Mouse (Mus musculus): ENCODE measurements around the gene Ppp2r5d.

Gene Ppp2r5d

DNA sequence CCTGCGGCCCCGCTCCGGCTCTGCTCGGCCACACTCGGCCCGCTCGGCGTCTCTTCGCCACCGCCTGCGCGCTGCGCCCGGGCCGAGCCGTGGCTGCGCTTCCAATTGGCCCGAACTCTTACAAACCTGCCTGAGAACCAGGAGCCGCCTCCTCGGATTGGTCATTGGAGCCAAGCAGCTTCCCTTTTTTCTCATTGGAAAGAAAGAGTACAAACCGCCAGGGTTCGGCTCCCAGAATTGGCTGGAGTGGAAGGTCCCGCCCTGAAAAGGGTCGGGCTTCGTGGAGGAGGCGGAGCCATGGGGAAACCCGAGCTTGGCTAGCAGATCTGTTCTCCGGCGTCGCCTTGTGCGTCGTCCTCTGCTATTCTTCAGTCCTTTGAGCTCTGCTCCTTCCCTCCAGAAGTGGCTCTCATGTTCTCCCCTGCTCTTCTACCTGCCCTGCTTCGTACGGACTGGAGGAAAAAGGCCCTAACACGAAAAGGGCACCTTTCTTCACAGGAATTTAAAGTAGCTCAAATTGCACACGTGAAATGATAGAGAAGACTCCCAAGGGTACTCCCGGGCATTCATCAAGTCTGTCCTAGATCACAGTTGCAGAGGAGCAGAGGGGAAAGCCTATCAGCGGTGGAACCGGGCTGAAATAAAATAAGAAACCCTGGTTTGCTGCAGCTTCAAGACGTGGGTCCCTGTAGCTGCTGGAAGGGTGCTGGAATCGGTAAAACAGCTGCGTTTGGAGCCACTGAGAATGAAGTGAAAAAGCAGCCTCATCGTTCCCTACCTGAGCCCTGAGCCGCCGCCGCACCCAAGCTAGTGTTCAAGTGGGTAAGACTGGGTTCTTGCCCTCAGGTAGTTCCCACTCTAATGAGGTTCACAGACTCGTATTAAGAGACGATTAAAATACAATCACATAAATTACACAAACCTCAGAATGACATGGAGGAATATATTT, at the start of gene Ppp2r5d:
Ppp2r5d (minus strand) TSS at position 225 of the 949 bp plus-strand sequence.
- in situ Hi-C loops (cut with MboI, MseI): no loop called here

DNA sequence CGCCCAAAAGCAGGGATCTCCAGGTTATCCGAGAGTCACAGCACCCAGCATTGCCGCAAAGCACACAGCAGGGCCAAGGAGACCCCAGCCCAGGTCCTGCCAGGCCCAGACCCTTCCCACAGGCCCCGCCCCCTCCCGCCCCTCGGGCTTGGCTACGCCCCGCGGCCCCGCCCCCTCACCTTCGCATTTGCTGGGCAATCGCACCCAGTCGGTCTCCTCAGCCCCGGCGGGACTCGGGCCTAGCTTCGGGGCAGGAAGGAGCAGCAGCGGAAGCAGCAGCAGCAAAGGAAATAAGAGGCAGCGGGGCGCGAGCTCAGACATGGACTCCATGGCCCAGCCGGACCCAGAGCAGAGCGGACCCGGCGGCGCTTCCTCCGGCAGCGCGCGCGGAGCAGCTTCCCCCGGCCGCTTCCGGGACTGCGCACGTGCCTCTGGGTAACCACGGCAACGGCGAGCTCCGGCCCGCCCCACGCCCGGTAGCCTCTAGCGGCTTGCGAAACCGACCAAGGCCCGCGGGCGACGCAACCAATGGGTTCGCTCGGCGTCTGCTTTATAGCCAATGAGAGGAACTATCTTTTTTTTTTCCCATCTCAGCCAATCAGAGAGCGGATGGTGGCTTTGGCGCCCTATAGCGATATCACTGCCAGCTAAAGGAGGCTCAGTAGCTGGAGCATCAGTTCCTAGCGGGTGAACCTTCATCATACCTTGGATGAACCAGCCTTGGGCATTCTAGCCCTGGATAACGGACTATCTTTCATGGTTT, 47.1 kb upstream of the Ppp2r5d start, which contains the start of gene Cnpy3:
Cnpy3 (minus strand) TSS at position 421 of the 763 bp plus-strand sequence.
- in situ Hi-C loops (cut with MboI, MseI): no loop called here

DNA sequence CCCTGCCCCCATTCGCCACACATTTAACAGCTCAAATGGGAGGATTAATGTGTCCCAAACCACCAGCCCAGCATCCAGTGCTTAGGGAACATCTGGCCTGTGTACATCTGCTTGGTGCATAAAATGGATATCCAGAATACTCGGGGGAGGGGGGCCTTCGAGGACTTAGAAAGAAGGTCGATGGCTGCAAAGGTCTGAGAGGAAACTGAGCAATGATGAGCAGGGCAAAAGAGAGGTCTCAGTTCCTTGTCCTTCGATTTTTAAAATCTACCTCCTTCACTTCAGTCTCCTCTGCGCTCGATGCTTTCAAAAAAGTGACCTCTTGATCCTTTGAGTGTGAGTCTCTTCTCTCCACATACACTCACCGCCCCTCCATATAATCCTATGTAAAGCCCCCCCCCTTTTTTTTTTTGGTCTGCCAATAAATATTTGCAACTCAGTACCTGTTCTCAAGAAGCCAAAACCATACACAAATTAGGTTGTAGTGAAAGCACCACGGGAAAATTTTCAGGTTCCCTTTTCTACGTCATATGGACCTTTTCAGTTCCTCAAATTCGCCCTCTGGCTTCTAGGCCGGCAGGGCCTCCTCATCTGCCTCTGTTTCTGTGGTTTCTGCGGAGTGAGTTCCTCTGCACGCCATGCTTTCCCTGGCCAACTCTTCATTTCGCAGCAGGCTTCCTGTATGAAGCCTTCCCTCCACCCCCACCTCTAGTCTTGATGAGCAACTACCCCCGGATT, 46.3 kb upstream of the Ppp2r5d start:
- in situ Hi-C loops (cut with MboI, MseI): no loop called here

DNA sequence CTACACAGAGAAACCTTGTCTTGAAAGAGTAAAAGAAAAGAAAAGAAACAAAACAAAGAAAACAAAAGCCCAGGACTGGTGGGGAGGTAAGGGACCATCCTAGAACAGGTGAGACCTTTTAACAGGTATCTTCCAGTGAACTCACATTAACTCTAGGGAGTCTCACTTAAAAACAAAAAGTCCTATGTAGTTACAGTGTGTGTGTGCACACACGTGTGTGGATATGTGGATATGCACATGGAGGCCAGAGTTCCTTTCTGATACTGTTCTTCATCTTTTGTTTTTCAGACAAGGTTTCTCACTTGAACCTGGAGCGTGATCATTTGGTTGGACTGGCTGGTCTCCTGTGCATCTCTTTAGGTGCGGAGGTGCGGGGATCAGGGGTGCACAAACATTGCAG, 45.7 kb upstream of the Ppp2r5d start:
- in situ Hi-C loops (cut with MboI, MseI): no loop called here

DNA sequence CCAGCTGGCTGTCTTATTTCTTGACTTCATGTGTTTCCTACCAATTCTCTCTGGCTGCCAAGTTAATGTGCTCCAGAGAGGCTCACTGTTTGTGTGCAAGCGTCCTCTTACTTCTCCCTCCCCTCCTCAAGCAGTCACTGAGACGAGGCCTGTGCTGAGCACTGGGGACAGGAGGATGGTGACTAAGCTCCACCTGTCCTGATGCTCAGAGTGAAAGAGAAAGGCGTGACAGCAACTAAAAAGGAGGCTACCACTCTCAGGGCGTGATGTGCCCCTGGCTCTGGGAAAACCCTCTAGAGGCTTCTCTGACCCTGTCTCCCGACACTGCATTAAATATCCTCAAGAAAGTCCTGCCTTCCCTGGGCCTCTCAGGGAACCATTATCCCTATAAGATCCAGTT, 44.4 kb upstream of the Ppp2r5d start:
- in situ Hi-C loops (cut with MboI, MseI): no loop called here

DNA sequence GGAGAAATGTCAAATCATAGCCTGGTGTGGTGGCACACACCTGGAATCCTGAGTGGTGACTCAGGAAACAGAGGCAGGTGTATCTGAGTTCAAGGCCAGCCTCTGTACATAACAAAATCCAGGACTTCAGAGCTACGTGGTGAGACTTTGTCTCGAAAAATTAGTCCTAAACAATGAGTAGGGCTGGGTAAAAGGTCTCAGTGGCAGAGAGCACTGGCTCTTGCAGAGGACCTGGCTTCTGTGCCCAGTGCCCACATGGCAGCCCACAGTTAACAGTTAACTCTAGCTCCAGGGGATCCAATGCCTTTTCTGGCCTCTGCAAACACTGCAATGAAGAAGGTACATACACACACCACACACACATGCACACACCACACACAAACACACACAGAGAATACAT, 42.9 kb upstream of the Ppp2r5d start:
- in situ Hi-C loops (cut with MboI, MseI): no loop called here

DNA sequence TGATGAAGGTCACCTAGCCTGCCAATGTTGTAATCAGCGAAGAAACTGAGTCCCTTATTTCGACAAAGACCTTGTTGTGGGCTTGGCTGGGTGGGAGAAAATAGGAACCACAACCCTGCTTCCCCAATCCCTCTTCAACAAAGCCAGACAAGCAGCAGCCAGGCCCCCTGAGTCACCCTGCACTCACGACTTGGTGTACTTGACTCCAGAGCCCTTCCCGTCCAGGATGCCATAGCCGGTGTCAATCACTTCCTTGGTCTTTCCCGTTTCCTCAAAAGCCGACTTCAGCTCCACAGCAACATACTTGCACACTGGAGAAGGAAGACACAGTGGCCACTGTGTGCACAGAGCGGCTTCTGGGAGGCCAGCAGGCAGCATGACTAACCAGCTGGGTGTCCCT, 42.3 kb upstream of the Ppp2r5d start:
- in situ Hi-C loops (cut with MboI, MseI): no loop called here

DNA sequence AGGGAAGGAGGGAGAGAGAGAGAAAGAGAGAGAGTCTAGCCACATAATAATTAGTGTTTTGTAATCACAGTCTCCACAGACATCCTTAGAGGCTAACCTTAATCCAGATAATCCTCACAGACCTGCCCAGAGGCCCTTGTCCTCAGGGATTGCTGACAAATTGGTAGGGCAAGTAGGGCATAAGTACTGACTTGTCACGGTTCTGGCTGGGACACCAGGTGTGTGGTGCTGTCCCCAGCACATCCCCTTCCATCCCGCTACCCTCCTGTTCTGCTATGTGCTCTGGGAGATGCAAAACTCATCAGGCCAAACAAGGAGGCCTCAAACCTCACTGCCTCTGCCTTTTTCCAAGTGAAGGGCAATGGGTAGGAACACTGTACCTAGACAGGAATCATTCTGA, 40.6 kb upstream of the Ppp2r5d start:
- in situ Hi-C loops (cut with MboI, MseI): no loop called here

DNA sequence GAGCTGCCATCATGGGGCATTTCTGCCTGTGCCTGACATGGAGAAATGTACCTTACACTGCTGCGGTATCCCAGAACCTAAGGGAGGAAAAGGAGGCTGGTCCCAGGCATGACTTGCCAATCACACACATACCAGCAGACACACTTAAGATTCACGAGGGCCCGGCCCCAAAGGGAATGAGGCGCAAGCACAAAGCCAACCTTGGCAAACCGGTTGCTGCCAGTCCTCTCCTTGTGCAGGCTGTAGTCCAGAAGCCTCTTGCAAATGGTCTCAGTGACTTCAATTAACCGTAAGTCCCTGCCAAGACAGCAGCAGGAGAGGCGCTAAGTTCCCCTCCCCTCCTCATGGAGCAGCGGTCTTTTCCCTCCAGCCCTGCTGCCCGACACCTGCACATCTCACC, 38.1 kb upstream of the Ppp2r5d start:
- in situ Hi-C loops (cut with MboI, MseI): no loop called here

DNA sequence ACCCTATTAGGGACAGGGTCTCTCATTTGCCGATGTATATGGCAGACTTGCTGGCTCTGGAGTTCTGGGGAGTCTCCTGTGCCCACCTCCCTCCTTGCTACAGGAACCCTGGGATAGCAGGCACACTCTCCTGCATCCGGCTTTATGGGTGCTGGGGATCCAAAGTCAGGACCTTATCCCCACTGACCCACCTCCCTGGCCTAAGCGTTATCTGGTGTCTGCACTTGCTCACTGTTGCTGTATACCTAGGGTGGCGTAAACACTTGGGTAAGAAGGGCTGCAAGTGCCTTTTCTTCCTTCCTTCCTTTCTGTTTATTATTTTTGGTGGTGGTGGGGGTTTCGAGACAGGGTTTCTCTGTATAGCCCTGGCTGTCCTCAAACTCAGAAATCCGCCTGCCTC, 36.4 kb upstream of the Ppp2r5d start:
- in situ Hi-C loops (cut with MboI, MseI): no loop called here

DNA sequence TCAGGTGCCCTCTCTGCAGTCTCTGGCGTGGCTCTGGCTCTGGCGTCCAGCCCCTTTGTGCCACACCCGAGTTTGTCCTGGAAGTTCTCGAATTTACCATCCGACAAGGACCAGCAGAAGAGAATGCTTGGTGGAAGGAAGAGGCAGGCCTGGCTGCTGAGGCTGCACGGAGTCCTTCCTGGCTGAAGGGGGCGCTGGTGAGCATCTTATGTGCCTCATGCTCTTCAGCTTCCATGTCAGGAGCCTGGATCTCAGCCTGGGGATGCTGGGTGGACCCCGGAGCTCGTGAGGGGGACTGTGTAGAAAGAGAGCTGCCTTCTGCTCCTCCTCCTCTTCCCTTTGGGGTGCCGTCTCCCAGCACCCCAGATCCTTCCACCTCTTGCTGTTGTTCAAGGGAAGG, 31.2 kb upstream of the Ppp2r5d start:
- in situ Hi-C loops (cut with MboI, MseI): no loop called here

DNA sequence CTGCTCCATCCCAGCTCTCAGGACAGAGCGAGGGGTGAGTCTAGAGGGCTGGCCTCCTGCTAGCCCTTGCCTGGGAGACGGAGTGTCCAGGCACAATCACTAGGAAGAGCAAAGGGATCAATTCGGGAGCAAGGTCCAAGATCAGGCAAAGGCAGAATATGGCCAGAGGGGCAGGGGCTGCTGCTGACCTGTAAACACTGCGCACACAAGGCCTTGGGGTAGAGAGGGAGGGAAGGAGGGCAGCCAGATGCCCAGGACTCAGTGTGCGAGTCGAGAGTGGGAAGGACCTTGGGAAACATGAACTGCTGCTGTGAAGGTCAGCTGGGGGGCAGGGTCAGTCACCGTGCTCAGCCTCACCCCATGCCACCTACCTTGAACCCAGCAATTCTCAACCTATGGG, 30.4 kb upstream of the Ppp2r5d start:
- in situ Hi-C loops (cut with MboI, MseI): no loop called here

DNA sequence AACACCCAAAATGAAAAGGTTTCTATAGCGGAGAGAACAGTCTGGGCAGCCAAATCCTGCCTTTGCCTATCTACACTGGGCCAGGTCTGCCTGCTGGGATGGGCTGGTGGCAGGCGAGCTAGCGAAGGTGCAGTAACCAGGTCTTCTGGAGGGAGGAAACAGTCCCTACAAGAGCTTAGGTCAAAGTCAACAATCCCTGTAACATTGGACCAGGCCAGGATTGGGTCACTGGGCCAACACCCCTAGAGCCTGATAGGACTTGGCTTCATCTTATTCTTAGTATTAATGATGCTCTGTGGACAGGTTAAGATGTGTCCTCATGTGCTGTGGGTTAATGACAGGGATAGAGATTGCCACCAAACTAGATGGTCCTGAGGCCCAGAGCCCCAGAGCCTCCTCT, 29.1 kb upstream of the Ppp2r5d start:
- in situ Hi-C loops (cut with MboI, MseI): no loop called here

DNA sequence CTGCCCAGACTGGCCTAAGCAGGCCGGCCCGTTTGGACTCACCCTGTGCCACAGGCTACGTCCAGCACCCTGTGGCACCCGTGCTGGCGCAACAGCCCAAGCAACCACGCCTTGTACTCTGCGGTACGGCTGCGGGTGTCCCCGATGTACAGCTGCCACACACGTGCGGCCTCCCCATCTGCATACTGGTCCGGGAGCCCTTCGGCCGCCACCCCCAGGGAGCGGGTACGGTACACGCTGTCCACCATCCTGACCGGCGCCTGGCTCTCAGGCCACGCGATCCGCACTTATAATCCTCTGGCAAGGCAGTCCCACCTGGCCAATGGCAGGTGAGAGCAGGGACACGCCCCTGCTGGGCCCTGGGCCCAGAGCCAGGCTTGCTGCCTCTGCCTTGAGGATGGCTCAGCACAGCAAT, 24.0 kb upstream of the Ppp2r5d start, which contains the start of gene Gnmt:
Gnmt (minus strand) TSS at position 265 of the 415 bp plus-strand sequence.
- in situ Hi-C loops (cut with MboI, MseI): no loop called here

DNA sequence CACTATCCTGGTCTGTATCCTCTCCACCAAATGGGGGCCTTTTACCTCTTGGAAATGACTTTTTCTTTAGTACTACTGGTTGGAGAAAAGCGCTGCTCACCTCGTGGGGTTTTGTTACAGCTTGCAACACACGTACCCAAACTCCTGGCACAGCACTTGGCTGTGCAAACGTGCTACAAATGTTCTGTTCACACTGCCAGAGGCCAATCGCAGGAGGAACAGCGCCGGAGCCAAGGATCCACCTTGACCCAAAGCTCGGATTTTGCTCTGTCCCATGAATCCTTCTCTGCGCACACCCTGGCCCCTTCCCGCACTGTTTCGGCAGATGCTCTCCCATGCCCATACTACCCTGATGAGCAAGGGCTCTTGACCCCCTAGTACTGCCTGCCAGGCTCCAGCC, 23.6 kb upstream of the Ppp2r5d start:
- in situ Hi-C loops (cut with MboI, MseI): no loop called here

DNA sequence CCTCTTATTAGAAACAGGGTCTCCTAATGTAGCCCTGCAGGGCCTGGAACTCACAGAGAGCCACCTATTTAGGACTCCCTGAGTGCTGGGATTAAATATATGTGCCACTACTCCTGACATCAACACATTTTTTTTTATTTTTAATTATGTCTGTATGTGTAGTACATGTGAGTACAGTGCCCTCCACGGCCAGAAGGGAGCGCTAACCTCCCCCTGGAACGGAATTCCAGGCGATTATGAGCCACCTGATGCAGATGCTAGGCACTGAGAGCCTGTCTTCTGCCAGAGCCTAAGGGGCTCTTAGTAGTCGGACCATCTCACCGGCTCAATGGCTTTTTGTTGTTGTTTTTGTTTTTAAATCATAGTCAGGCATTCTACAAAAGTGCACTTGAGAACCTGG, 23.1 kb upstream of the Ppp2r5d start:
- in situ Hi-C loops (cut with MboI, MseI): no loop called here

DNA sequence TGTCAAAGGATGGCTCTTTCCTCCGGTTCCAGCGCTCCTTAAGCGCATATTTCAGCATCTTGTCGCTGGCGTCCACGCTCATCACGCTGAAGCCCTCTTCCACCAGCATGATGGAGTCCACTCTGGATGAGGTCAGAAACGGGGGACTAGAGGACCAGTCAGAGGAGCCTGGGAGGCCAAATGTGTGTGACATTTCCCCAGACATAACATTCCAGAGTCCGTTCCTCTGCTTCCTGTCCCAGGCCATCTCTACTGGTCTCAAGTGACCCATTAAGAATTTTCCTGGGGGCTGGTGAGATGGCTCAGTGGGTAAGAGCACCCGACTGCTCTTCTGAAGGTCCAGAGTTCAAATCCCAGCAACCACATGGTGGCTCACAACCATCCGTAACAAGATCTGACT, 22.4 kb upstream of the Ppp2r5d start:
- in situ Hi-C loops (cut with MboI, MseI): no loop called here

DNA sequence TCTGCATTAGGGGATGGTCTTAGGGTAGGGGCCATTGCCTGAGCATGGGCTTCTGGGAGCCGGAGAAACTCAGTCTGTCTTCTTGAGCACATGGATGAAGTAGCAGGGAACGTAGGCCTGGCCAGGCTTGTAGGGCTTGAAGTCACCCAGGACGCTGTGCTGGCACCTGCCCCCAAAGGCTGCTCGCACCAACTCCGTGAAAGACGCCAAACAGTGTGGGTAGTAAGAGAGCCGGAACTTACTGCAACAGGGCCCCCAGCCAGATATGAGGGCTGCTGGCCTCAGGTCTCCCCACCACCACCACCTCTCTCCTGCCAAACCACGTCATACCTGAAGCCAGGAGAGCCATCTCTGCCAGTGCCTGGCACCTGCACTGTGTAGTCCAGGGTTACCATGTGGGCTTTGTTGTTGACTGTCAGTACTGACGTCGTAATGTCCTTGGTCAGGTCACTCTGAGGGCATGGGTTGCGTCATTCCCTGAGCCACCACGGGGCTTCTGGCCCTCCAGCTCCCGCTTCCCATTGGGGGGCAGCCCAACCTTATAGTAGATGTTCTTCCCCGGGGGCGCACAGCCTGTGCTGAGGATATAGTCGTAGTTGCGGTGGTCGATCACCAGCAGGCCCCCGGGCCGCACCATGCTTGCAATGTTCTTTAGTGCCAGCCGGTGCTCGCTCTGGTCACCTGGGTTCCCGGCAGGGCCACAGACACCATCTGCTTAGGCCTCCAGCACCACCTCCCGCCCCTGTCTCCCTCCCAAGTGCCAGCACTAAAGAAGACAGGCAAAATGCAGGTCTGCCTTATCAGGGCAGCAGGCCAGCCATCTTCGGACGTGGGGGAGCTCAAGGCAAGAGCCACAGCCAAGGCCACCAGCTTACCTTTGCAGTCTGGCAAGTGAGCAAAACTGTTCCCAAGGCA, 21.1 kb upstream of the Ppp2r5d start:
- in situ Hi-C loops (cut with MboI, MseI): no loop called here

DNA sequence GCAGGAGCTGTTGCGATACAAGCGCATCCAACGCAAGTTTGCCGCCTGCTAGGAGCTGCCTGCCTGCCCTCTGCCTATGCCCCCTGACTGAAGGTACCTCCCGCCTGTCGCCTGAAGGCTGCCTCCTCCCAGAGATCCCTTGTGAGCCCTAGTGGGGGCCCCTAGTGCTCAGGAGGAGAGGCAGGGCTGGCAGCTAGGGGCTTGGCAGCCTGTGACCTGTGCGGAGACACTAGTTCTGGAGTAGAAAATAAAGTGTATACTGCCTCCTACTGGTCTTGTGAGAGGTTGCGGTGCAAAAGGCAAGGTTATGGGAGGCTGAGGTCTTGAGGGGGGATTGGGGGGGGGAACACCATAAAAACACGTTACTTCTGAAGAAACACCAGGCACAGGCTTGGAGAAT, 20.4 kb upstream of the Ppp2r5d start:
- in situ Hi-C loops (cut with MboI, MseI): no loop called here

DNA sequence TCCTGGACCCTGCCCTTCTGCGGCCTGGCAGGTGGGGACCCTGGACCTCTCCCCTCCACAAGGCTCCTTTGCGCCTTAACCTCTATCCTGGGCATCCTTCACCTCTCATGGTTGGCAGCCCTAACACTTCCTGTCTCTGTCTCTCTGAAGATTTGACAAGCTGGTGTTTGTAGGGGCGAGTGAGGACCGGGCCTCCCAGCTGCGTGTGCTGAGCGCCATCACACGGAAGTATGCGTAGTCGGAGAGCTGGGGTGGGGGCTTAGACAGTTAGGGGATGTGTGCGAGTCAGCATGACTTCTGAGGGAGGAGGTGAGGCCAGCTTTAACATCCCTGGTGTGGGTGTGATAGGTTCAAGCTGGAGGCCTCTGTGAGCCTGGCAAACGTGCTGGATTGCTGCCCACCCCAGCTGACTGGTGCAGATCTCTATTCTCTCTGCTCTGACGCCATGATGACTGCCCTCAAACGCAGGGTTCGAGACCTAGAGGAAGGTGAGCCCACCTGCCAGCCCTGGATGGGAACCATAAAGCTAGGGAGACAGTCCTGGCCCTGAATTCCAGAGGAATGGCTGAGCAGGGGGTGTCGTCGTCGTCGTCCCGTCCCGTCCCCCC, 19.7 kb upstream of the Ppp2r5d start:
- in situ Hi-C loops (cut with MboI, MseI): no loop called here
